Mouse (Mus musculus) ZHBTc4 (cell line): ENCODE measurements around the gene Adora2a.
"Not testable (repeated sequence)": the region's sequence is repeated elsewhere in the genome, so short reads cannot be mapped to it uniquely, and the experiment has no call there.

Experiments
- DNase-seq: peaks from one replicate; pipeline ENCODE4 v3.0.0-alpha.2; 2011; ENCODE audit warnings: low read depth, low spot score

Adora2a gene

DNA sequence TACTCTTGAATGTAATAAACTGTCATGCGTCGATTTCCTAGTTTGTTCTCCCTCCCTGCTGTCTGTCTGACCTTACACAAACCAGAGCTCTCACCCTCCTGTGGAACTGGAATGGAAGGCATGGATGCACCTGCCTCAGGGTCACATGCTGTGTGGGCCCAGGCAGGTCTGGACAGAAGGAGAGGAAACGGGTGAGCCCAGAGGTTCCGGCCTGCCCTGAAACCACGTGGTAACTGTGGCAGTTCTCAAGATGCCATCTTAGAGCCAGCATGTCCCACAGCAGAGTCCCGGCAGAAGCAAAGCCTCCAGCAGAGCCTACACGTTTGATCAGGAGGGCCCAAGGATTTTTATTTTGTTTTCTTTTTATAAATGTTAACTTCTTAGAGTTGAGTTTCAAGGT, 4.3 kb upstream of the Adora2a start:
- DNase-seq = no peak

DNA sequence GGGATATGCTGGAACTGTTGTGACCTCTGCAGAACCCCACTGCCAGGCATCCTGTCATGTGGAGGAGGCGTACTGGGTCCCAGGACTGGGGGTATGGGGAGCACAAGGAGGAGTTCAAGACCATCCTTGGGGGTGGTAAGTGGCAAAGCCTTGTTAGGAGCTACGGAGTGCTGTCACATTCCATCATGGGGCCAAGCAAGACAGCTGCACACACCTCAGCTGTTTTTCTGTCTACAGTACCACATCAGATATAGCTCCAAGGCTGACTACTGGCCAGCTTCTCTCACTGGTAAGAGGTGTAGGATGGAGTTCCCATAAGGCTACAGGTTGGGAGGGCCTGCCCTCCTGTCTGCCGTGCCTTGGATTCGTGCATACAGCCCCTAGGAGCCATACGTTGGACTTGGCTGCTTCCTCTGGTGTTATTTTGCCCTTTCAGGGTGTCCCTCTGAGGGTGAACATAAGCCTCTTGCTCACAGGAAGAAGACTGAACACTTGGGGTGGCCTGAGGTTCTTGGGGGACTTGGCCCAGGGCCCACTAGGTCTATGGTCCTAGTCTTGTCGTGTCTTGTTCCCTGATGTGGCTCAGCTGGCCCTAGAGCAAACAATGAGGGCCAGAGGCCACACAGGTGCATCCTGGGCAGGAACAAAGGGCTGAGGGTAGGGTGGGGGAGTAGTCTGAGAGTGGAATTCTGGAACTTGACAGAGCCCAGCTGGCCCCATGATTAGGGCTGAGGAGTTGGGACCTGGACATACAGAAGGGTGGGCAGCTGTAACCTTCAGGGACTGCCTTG, 2.3 kb upstream of the Adora2a start:
- DNase-seq = no peak

DNA sequence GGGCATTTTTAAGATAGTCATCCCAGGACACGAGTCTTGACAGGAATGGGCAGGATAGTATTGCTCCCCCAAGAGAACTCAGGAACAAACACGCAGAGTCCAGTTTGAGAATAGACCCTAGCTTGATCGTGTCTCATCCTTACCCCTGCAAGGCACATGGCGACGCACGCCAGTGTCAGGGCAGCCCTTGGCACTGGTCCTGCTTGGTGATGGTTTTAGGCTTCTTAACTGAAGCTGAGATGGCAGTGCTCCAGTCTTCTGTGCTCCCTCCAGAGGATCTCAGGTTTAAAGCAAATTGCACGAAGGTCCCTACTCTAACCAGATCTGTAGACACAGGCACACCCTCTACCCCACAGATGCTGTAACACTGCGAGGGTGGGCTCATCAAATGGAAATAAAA, 921 bp upstream of the Adora2a start:
- DNase-seq = no peak

DNA sequence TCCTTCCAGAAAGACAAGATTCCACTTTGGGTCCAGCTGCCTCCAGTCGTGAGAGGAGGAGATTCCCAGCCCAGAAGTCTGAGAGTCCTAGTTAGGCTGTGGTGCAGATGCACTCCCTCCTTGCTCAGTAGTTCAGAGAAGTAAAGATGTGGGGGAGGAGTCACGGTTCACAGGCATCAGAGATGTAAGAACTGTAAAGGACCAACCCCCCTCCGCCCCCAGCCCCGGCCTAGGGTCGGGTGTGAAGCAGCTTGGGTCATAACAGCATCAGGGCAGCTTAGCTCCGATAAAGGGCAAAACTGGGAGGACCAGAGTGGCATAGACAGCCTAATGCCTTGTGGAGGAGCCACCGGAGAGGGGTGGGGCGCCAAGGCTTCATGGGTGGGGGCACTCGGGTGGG, 205 bp upstream of the Adora2a start:
- peak; percentile 56 for DNase-seq

DNA sequence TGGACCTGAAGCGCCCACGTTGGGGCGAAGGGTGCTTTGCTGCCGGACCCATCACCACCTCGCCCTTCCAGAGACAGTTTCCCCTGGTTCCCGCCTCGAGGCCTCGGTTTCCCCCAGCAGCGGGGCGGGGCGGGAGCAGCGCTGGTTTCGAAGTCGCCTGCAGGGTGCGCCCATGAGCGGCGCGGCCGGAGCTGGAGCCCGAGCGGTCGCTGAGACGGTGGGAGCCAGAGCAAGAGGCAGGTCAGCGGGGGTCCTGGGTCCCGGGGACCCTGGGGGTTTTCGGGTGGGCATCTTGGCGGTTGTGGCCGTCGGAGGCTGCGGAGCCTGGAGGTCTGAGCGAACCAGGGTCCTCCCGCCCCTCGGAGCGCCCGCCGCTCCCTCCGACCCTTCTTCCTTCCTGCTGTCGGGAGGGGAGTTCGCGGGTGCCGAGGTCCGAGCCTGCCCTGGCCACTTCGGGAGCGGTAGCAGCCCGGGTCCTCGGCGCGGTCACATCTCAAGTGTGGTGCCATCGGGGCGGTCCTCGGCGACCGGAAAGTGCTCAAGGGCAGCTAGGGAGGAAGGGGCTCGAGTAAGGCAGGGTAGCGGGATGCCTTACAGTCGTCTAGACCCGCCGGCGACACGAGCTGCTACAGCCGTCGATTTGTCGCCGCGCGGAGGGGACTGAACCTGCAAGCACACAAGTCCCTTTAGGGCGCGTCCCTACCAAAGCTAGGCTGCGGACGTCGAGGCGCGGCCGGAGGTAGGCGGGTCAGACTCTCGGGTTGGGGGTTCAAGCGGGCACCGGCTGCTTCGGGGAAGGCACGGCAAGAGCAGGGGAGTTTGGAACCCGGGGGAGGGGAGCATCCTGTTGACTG, 458 bp downstream of the Adora2a start:
- peak; percentile 82 for DNase-seq

DNA sequence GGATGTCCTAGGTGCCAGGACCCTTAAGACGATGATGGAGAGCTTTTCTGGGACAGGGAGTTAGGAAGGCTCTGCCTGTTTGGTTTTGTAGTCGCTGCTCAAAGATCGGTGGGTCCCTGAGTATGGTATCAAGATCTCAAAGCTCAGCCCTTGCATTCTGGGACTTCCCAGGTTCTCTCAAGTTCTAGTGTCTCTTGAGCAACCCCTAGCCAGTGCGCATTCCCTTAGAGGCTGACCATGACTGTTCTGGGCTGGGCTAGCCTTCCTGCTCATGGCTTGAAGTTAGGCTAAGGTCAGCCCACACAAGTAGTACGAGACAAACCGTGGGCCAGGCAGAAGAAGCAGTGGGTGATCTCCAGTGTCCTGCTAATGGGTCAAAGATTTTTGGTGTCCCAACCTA, 1.5 kb downstream of the Adora2a start:
- DNase-seq = no peak

DNA sequence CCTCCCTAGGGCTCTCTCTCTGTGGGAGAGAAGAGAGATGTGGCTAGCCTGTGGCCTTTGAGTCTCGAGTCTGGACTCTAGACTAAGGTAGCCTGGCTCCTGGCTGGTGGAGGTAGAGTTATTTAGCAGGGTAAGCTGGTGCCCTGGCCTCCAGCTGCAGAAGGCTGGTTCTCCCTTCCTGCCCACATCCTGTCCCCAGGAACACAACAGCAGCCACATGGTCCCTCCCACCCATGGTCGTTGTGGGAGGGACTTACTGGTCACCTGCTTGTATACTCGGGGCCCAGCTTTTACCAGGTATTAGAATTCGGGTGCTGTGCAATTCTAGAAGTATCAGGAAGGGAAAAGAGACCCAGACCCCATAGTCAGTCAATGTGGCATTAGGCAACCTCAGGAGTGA, 3.6 kb downstream of the Adora2a start:
- no peak for DNase-seq

DNA sequence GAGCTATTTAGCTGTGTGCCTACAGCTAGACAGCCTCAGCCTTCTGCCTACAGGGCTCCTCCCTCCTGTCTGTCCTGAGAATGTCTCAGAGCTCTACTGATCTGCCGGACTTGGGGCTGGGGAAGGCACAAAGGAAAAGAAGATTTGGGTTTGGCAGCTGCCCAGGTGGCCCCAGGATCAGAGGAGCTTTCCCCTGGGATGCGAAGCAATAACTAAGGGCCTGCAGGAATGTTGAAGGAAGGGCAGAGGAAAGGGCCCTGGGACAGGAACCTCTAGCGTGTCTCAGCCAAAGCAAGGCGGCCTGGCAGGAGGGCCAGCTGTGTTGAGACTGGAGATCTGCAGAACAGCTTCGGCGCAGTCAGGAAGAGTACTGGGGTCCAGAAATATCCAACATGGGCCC, 6.3 kb downstream of the Adora2a start:
- DNase-seq = no peak

DNA sequence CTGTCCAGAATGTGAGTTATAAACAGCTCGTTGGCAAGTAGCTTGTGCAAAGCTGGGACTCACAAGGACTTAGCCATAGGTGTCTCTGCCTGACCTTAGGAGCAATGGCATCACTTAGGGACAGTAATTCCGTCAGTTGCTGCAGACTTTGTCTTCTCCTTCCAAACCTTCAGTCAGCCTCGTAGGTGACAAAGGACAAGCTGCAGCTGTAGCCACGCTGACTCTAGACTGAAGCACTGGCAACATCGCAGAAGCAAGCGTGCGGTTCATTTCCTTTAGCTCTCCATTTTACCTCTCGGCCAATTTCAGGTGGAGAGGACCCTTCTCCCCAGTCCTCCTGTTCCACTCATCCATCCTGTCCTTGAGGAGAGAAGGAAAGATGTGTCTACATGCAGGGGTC, 7.3 kb downstream of the Adora2a start:
- DNase-seq = no peak

DNA sequence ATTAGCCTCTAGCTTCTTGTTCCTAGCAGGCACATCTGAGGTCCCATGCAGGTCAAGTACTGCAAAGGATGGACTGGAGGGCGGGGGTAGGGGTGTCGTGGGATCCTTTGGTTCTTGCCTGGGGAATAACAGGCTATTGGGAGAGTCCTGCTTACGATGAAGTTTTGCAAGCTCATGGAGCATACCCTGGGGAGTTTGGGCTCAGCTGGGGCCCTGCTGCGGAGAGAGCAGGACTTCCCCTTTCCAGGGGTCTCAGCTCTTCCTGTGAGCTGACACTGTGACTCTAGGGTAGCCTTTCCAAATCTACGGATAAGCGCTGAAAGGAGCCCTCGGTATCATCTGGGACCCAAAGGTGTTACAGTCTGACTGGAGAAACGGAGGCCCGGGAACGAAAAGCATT, 7.7 kb downstream of the Adora2a start:
- no peak for DNase-seq

DNA sequence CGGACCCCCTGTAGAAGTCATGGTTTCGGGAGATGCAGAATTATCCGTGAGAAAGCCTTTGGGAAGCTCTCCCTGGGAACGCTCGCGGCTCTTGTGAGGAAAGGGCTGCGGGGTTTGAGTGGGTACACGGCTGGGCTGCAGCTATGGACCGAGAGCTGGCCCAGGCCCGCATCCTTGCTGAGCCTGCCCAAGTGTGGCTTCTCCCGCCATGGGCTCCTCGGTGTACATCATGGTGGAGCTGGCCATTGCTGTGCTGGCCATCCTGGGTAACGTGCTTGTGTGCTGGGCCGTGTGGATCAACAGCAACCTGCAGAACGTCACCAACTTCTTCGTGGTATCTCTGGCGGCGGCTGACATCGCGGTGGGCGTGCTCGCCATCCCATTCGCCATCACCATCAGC, 9.1 kb downstream of the Adora2a start:
- peak; percentile 11 for DNase-seq

DNA sequence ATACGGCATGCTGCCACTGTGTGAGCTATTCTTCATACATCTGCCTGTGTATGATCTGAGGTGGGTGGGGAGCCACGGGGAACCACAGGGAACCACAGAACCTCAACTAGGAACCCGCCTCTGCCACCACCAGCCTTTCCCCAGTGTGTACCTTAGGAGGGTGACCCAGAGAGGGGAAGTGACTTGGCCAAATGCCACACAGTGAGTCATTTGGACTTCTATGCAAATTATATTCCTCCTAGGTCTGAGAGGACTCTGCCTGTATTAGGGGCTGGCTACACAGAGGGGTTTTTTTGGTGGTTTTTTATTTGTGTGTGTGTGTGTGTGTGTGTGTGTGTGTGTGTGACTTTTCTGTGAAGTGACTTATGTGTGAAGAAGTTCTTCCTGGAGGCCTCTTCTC, 9.9 kb downstream of the Adora2a start:
- DNase-seq = no peak

DNA sequence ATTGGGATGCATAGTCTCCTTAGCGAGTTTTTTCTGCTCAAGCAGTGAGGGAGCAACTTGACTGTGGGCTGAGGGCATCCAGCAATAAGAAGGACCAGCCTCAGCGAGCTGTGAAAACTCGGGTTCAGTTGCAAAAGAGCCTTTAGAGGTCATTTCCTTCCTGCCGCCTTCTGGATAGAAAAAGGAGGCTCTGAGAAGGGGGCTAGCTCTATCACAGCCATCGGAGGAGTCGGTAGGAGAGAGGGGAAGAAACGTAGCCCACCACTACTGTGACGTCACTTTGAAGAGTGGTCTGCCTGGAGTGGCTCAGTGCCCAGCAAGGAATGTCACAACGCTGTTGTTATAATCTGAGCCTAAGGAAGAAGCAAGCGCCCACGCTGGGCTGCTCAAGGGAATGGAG, 10.4 kb downstream of the Adora2a start:
- DNase-seq = no peak

DNA sequence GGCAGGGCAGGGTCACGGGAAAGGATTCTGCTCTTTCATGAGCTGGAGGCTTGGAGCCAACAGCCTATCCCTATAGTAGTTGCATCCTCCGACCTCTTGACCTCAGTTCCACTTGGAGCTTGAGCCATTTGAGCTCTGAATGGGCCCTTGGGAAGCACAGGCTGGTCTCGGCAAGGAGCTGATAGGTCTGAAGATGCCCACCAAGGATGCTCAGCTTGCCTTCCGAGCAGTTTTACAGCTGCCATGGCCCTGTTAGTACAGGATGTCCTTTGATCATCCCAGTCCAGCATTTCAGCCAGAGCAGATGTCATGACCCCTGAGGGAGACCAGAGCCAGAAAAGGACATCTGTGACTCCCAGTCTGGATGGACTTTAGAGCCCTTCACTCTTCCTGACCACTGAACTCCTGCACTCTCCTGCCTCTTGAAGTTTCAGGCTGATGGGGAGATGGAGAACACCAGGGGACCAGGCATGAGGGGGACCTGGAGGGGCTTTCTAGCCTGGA, 11.6 kb downstream of the Adora2a start:
- DNase-seq = no peak

DNA sequence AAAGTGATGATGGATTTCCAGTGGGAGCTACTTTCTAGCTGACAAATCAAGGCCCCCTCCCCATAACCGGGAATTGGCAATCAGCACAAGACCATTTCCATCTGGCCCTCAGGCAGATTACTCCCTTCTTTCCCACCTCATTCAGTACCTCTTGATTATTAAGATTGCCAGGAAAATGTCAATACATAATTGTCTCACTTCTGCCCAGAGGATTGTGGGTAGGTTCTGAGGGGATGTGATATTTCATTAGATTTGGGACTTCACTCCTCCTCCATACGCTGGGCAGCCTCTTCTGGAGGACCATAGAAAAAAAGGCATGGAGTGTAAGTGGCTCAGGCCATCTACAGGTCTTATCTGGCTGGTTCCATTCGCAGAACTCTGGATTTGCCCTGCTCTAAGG, 15.6 kb downstream of the Adora2a start:
- no peak for DNase-seq

DNA sequence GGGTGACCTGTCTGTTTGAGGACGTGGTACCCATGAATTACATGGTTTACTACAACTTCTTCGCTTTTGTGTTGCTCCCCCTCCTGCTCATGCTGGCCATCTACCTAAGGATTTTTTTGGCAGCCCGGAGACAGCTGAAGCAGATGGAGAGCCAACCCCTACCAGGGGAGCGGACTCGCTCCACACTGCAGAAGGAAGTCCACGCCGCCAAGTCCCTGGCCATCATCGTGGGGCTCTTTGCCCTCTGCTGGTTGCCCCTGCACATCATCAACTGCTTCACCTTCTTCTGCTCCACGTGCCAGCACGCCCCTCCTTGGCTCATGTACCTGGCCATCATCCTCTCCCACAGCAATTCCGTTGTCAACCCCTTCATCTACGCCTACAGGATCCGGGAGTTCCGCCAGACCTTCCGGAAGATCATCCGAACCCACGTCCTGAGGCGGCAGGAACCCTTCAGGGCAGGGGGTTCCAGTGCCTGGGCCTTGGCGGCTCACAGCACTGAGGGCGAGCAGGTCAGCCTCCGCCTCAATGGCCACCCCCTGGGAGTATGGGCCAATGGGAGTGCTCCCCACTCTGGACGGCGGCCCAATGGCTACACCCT, 16.6 kb downstream of the Adora2a start:
- DNase-seq = peak; percentile 47

DNA sequence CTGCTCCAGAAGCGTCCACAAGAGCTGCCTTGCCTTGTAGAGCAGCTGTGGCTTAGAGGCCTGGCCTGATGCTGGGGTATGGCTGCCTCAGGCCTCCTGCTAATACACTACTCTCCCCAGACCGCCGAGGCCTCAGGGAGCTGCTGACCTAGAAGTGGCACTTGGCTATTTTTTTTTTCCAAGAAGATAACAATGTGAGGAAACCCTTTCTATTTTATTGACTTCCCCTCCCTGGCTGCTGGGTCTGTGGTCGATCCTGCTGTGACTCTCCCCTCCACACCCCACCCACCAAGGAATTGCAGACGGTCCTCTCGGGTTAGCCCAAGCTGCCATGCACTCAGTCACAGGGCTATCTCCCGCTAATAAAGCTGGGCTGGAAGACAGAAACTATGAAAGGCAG, 17.5 kb downstream of the Adora2a start:
- DNase-seq = no peak

DNA sequence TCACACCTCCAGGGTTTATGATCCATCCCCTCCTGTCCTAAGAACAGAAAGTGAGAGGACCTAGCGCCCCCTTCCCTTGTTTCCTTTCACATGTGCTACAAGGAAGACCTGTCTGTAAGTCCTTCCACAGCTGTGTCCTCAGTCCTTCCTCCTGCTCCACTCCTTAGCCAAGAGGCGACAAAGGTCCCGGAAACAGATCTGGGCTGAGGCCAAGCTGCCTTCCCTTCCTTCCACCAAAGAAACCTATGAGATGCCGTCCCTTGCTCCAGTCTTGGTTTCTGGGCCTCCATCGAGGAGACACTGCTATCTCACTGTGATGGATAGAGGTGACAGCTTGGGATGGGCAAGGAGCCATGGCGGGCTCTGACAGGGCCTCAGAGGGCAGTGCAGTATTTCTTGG, 18.4 kb downstream of the Adora2a start:
- DNase-seq = no peak

DNA sequence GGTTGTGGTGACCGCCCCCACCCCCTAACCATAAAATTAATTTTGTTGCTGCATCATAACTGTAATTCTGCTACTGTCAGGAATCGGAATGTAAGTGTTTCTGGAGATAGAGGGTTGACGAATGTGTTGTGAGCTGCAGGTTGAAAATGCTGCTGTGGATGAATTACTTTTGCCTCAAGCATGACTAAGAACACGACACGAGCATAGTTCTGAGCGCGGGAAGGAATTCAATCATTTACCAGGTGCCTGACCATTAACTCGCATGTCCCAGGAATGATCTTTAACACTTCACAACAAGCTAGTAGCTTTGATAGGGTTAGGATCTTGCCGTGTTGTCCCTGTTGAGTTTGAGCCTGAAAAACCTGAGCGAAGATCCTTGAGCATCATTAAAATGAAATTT, 20.6 kb downstream of the Adora2a start:
- DNase-seq = no peak

DNA sequence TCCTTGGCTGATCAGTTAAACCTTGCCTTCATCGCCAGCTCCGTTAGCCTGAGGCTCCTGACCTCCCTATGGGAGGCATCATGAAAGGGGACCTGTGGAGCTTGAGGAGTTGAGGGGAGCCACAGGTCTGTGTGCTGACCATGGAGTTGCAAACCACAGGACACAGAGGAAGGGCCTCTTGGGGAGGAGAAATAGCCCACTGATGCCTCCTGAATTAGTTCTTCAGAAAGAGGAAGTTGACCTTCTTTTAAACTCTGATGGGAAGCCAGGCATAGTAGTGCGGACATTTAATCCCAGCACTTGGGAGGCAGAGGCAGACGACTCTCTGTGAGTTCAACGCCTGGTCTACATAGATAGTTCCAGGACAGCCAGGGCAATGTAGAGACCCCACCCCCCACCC, 22.2 kb downstream of the Adora2a start:
- no peak for DNase-seq

DNA sequence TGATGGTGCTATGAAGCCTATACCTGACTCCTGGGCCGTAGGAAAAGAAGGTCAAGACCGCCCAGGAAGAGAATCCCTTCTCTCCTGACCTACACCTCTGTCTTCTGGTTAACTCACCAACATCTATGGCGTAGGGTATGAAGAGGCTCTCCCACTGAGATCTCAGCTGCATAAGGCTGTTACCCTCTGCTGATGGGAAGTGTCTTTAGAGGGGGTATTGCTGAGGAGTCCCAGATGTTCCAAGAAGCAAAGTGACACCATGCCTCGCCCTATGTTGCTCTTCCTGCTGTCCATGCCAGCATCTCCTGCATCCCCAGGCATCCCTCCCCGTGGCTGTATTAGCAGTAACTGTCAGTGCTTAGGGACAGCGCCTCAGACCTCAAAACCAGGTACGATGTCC, 22.7 kb downstream of the Adora2a start:
- DNase-seq = no peak

DNA sequence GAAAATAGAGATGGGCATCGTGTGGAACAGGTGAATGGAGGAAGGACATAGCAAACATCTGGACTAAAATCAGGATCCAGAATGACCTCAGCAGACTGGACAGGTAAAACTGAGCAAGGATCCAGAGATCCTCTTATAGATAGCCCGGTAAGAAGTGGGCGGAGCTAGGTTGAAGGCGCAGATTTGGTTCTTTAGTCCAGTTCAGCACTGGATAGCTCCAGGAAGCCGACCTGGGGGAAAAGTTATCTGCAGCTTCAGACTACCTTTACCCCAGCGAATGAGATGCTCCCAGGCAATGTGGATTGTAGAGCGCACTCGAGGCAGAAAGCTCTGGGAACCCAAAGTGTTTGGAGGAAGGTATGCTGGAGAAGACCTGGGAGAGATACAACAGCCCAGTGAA, 25.3 kb downstream of the Adora2a start:
- DNase-seq = peak; percentile 65

DNA sequence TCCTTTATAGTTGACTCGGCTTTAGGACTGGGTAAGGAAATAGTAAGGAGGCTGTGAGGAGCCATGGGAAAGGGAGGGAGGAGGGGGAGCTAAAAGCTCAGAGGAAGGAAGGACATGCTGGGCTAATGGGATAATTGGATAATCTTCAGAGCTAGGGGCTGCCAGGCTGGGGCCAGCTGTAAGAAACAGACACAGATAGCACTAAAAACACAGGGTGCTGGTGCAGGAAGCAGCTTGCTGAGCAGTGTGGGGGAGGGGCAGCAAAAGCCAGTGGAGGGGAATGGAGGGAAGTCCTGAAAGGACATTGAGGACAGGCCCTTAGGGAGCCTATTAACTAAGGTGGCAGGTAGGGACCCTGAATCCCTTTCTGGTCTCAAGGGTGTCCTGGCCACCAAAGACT, 27.9 kb downstream of the Adora2a start:
- not testable (repeated sequence) for DNase-seq
